Mouse (Mus musculus) embryonic fibroblast, embryonic 13.5 days (primary cell): Measurements from ENCODE around the gene Dgkh.

ENCODE experiments used
- CTCF ChIP-seq: IDR thresholded peaks from 2 replicates; pipeline ENCODE4 v1.5.1; 2011; ENCODE audit warnings: mild to moderate bottlenecking, control low read depth, low read length, moderate library complexity, borderline replicate concordance; ENCODE audit not compliant: insufficient read depth
- POLR2A ChIP-seq: IDR thresholded peaks from 2 replicates; pipeline ENCODE4 v1.6.1; 2011; ENCODE audit warnings: low read depth, mild to moderate bottlenecking, control low read depth, low read length, moderate library complexity

- TF ChIP-seq POLR2A, result no peak
- TF ChIP-seq CTCF, result no peak
These were observed 200.2 kb downstream of the Dgkh start for GRCm38 (mm10) chr14:78532345-78532744.
